ENCODE assay signal across 27 mouse cellular contexts in the genomic region with DNA sequence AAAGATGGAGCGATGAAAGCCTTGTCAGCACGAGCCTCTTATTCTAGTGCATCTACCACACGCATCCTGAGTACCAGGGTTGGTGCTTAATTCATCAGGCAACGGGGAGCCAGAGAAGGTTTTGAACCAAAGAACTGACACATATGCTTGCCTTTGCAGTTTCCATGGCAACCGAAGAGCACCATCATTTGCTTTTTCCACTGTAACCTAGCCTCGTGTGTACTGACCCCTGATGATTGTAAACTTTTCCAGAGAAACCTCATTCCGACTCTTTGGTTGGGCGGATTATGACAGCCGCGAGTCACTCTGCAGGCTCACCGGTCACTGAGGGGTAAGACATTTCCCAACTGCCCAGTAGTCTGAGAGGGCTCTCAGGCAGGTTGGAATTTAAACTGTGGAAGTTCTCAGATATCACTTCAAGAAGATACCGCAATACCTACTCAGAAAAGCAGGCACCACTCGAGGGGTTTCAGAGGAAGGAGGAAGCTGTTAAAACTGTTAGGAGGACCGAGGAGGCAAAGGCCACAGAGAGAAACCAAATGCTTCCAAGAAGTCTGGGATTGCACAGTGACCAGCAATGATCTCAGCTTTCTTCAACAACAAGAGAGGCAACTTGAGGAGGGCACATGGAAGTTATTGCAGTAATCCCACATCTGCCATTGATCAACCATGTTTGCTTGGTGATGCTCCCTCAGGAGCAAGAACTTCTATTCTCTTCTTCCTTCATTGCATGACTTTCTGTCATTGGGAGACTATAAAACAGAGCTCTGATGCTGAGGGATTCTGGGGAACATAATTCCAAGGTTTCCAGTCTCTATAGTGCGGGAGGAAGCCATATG.
A peak's percentile ranks its signal among the peaks of the same experiment; 100 is the strongest.
DNase-seq lines count a peak whose midpoint lies in the region; ATAC-seq lines count a peak whose summit lies in the region.
"Had no signal": no experiment of that assay in that cellular context is flagged by ENCODE, and none has a peak within 500 bp of the region (broad histone marks: within the 10 kb centered on the region; RNA-seq: fewer than 3 reads in every experiment).

No protein-coding gene starts in this region.

- no peak overlapping the region for H3K4me2 ChIP-seq in limb, embryonic 13.5 days (replicated peaks)
- no peak overlapping the region for H3K4me2 ChIP-seq in embryonic facial prominence, embryonic 14.5 days (ENCODE audit: low read depth, low read length)
- H3K4me2 ChIP-seq: heart, embryonic 12.5 days; hindbrain, embryonic 13.5 days; liver, embryonic 12.5 days; stomach, embryonic 15.5 days had no signal

- peaks cover 31% of the 10 kb centered on the region for H3K4me1 ChIP-seq in limb, embryonic 13.5 days
- H3K4me1 ChIP-seq in limb, embryonic 10.5 days = peaks cover 35% of the 10 kb centered on the region
- H3K4me1 ChIP-seq in embryonic facial prominence, embryonic 14.5 days (ENCODE audit: control insufficient read depth, insufficient read depth, low read length) = peaks cover 21% of the 10 kb centered on the region
- H3K4me1 ChIP-seq: megakaryocyte, embryonic 14.5 days; stomach, embryonic 15.5 days had no signal

- no peaks in the 10 kb centered on the region for H3K27me3 ChIP-seq in limb, embryonic 13.5 days
- H3K27me3 ChIP-seq in limb, embryonic 10.5 days (ENCODE audit: low read depth, poor library complexity, severe bottlenecking) = no peaks in the 10 kb centered on the region
- no peaks in the 10 kb centered on the region for H3K27me3 ChIP-seq in embryonic facial prominence, embryonic 14.5 days (replicated peaks; ENCODE audit: control insufficient read depth, insufficient read depth, low read length)
- H3K27me3 ChIP-seq: CH12.LX; heart, embryonic 12.5 days; hindbrain, embryonic 13.5 days; stomach, embryonic 15.5 days had no signal

- no peaks in the 10 kb centered on the region for H3K9me3 ChIP-seq in limb, embryonic 13.5 days
- H3K9me3 ChIP-seq in limb, embryonic 10.5 days (replicated peaks) = no peaks in the 10 kb centered on the region
- no peaks in the 10 kb centered on the region for H3K9me3 ChIP-seq in embryonic facial prominence, embryonic 14.5 days (ENCODE audit: control insufficient read depth, low read length)
- H3K9me3 ChIP-seq: heart, embryonic 12.5 days; hindbrain, embryonic 13.5 days; liver, embryonic 12.5 days; megakaryocyte, embryonic 14.5 days; stomach, embryonic 15.5 days had no signal

- no peak overlapping the region for H3K9ac ChIP-seq in limb, embryonic 13.5 days
- H3K9ac ChIP-seq in embryonic facial prominence, embryonic 14.5 days (ENCODE audit: low read depth, low read length) = no peak overlapping the region
- H3K9ac ChIP-seq: heart, embryonic 12.5 days; hindbrain, embryonic 13.5 days; liver, embryonic 12.5 days; stomach, embryonic 15.5 days had no signal

- peak; percentile 65; the same call in 1 of the 2 replicates for ATAC-seq in limb, embryonic 13.5 days (ENCODE audit: low FRiP score, low read depth)
- ATAC-seq in embryonic facial prominence, embryonic 14.5 days (ENCODE audit: low read depth) = no peak
- ATAC-seq: forebrain, embryonic 14.5 days; intestine, embryonic 16.5 days; liver, embryonic 12.5 days; lung, postnatal 0 days had no signal

- peak; percentile 31 for DNase-seq in embryo, embryonic 10.5 days (ENCODE audit: low spot score)
- no peak for DNase-seq in embryo, embryonic 9.5 days (ENCODE audit: extremely low spot score)
- DNase-seq in limb, embryonic 10.5 days (ENCODE audit: low spot score) = no peak
- DNase-seq in NIH3T3 (ENCODE audit: low read depth) = peak; percentile 3
- peak; percentile 63 for DNase-seq in embryonic facial prominence, embryonic 14.5 days (ENCODE audit: low spot score)
- DNase-seq in cerebellum, adult 9-10 months = no peak
- DNase-seq: adrenal gland, postnatal 10 days; cerebellum, adult 11 months; cerebellum, adult 9-11 months; gastrocnemius, postnatal 25 days; heart, adult 18-20 months; heart, postnatal 4 days; kidney, postnatal 10 days; lung, adult 18-20 months; lung, postnatal 4 days; right cerebral cortex, postnatal 14 days; thymus, postnatal 14 days had no signal

- H3K27ac ChIP-seq in limb, embryonic 13.5 days = 0 out of 2 replicates have a peak overlapping the region, but pooled peaks have one; percentile 1
- H3K27ac ChIP-seq in limb, embryonic 10.5 days = no peak overlapping the region
- no peak overlapping the region for H3K27ac ChIP-seq in embryonic facial prominence, embryonic 14.5 days (replicated peaks; ENCODE audit: low read depth, low read length)
- H3K27ac ChIP-seq: hindbrain, embryonic 13.5 days; liver, embryonic 12.5 days; stomach, embryonic 15.5 days had no signal

- H3K4me3 ChIP-seq in limb, embryonic 13.5 days = no peak overlapping the region
- H3K4me3 ChIP-seq in limb, embryonic 10.5 days = no peak overlapping the region
- no peak overlapping the region for H3K4me3 ChIP-seq in embryonic facial prominence, embryonic 14.5 days (ENCODE audit: low read depth, low read length)
- H3K4me3 ChIP-seq: heart, embryonic 12.5 days; hindbrain, embryonic 13.5 days; liver, embryonic 12.5 days; megakaryocyte, embryonic 14.5 days; stomach, embryonic 15.5 days had no signal

- 62% methylated on average over 15 of the region's 15 CpGs for WGBS in limb, embryonic 13.5 days
- WGBS in limb, embryonic 10.5 days = 84% methylated on average over 15 of the region's 15 CpGs
- 52% methylated on average over 15 of the region's 15 CpGs for WGBS in embryonic facial prominence, embryonic 14.5 days

- no peaks in the 10 kb centered on the region for H3K36me3 ChIP-seq in limb, embryonic 13.5 days
- no peaks in the 10 kb centered on the region for H3K36me3 ChIP-seq in limb, embryonic 10.5 days
- no peaks in the 10 kb centered on the region for H3K36me3 ChIP-seq in embryonic facial prominence, embryonic 14.5 days (ENCODE audit: control insufficient read depth, insufficient read depth, low read length)
- H3K36me3 ChIP-seq: heart, embryonic 12.5 days; hindbrain, embryonic 13.5 days; liver, embryonic 12.5 days; stomach, embryonic 15.5 days had no signal

Comparison
In these comparisons a context has a peak if more than half of its experiments do, and no peak if none do; other contexts are left out.
1. DNase-seq: peak in embryo, embryonic 10.5 days (single experiment), NIH3T3 (single experiment) and embryonic facial prominence, embryonic 14.5 days (single experiment); none in embryo, embryonic 9.5 days (single experiment), limb, embryonic 10.5 days (single experiment) and cerebellum, adult 9-10 months (single experiment).